Mouse (Mus musculus) forebrain, embryonic 16.5 days (tissue): ENCODE data around the gene Paqr4. TPM values are rescaled to one million over a fixed set of nuclear protein-coding genes. Genes with fewer than 3 reads are reported as not detected.
"Not testable (repeated sequence)": the region's sequence is repeated elsewhere in the genome, so short reads cannot be mapped to it uniquely, and the experiment has no call there.

Experiments used
- ATAC-seq: fragments of 200-750 bp; cut with Nextera tagmentation; 2 replicates; pipeline ENCODE4 v1.8.0; 2017; ENCODE audit warnings: mild to moderate bottlenecking, moderate library complexity
- H3K27ac ChIP-seq: fragments of 300-500 bp; sonication (generic); 2 replicates; pipeline ENCODE4 v1.5.1; 2014; ENCODE audit warnings: low read length, control low read depth
- H3K27me3 ChIP-seq: fragments of 300-500 bp; sonication (generic); replicated peaks from 2 replicates; pipeline ENCODE4 v1.6.1; 2014; ENCODE audit warnings: low read length; ENCODE audit not compliant: control insufficient read depth, insufficient read depth
- H3K36me3 ChIP-seq: fragments of 300-500 bp; sonication (generic); 2 replicates; pipeline ENCODE4 v1.6.1; 2014; ENCODE audit not compliant: control insufficient read depth, insufficient read depth
- H3K4me1 ChIP-seq: fragments of 300-500 bp; sonication (generic); replicated peaks from 2 replicates; pipeline ENCODE4 v1.6.1; 2014; ENCODE audit warnings: low read length; ENCODE audit not compliant: control insufficient read depth, insufficient read depth
- H3K4me2 ChIP-seq: fragments of 300-500 bp; sonication (generic); 2 replicates; pipeline ENCODE4 v1.6.1; 2014; ENCODE audit warnings: mild to moderate bottlenecking, low read length, control low read depth
- H3K4me3 ChIP-seq: fragments of 300-500 bp; sonication (generic); replicated peaks from 2 replicates; pipeline ENCODE4 v1.5.1; 2014; ENCODE audit warnings: mild to moderate bottlenecking, low read length, control low read depth
- H3K9ac ChIP-seq: fragments of 300-500 bp; sonication (generic); replicated peaks from 2 replicates; pipeline ENCODE4 v1.6.1; 2014; ENCODE audit warnings: low read depth, low read length, control low read depth
- H3K9me3 ChIP-seq: fragments of 300-500 bp; sonication (generic); 2 replicates; pipeline ENCODE4 v1.6.1; 2016; ENCODE audit warnings: low read length; ENCODE audit not compliant: control insufficient read depth
- WGBS: fragments of 180-500 bp; shearing (Covaris S2); extraction: QIAGEN DNeasy Blood & Tissue Kit; methylation state at CpG from one replicate; pipeline ENCODE4 v1.1.7; 2014; 5-methylcytosine and 5-hydroxymethylcytosine counted together
- polyA plus RNA-seq: library from polyadenylated mRNA; unstranded; fragments of >200 nt; fragmentation: Nextera tagmentation; extraction: Ambion mirVana; gene quantifications from 2 replicates; pipeline ENCODE4 v1.2.1, GENCODE M21; 2015

The Paqr4 gene
- polyA plus RNA-seq, 1 experiment from 2014 or later, result 45.6 TPM

DNA sequence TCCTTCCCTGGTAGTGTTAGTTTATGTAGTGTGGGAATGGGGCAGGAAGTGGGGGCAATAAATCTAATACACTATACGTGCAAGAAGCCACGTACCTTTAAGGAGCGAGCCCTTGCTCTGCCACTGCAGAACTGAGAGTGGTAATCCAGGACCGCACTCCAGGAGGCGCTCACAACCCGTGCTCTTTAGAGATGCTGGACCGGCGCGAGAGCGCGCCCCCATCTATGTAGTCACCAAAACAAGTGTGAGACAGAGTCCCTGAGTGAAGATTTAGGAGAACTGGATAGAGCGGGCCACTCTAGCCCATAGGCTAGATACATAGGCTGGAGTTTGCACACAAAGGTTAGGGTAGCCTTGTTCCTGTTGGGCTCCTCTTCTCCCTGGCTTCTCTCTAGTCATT lies 33.4 kb upstream of the Paqr4 start:
- no peak overlapping the region for H3K27ac ChIP-seq
- WGBS, result 6% methylated on average over 12 of the region's 12 CpGs
- ATAC-seq, result no peak

GRCm38 (mm10) chr17:23773676-23774075 lies 33.0 kb upstream of the Paqr4 start:
- 73% methylated on average over 6 of the region's 6 CpGs for WGBS
- H3K4me3 ChIP-seq, result no peak overlapping the region
- H3K4me1 ChIP-seq, result peaks cover 16% of the 10 kb centered on the region
- no peak overlapping the region for H3K9ac ChIP-seq
- no peak overlapping the region for H3K27ac ChIP-seq
- no peaks in the 10 kb centered on the region for H3K36me3 ChIP-seq
- no peaks in the 10 kb centered on the region for H3K27me3 ChIP-seq
- no peak for ATAC-seq
- H3K4me2 ChIP-seq, result no peak overlapping the region
- H3K9me3 ChIP-seq, result no peaks in the 10 kb centered on the region

More for the DNA sequence above, 33.4 kb upstream of the Paqr4 start:
- H3K36me3 ChIP-seq, result no peaks in the 10 kb centered on the region
- H3K4me2 ChIP-seq, result no peak overlapping the region
- H3K9ac ChIP-seq, result no peak overlapping the region
- H3K9me3 ChIP-seq, result no peaks in the 10 kb centered on the region
- H3K4me3 ChIP-seq, result no peak overlapping the region
- H3K4me1 ChIP-seq, result peaks cover 16% of the 10 kb centered on the region
- no peaks in the 10 kb centered on the region for H3K27me3 ChIP-seq

- ATAC-seq, H3K9ac ChIP-seq: not testable (repeated sequence)
- 69% methylated on average over 2 of the region's 2 CpGs for WGBS
These were observed 31.5 kb upstream of the Paqr4 start for GRCm38 (mm10) chr17:23772219-23772556.

DNA sequence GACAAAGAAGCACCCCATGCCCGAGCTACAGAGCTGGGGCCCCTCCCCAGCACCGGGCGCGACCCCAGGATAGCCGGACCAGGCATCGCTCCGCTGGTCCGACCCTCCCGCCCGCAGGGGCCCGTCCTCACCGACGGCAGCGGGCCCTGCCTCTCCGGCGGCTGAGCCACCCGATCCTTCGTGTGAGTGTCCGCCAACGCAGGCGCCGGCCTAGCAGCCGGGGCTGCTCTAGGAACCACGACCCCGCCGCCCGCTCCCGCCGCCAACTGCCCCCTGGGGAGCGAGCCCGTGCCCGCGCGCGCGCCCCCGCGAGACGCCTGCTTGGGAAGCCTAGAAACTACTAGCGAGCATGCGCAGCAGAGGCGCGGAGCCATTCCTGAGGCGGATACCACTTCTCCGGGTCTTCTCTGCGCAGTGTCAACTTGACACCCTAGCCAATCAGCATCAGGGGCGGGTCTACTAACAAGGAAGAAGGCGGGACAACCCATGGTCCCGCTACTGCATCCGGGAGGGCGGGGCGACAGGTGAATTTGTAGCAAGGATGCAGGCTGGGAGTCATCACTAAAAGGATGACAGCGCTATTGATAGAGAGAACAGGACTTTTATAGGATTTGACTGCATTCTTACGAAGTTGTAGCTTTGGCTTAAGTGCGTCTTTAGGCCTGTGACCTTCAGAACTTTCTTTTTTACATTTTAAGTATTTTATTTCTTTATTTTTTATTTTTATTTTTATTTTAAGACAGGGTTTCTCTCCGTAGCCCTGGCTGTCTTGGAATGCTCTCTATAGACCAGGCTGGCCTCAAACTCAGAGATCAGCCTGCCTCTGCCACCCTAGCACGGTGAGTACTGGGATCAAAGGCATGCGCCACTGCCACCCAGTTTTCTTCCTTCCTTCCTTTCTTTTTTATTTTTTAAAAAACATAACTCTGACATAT lies 30.9 kb upstream of the Paqr4 start, which contains the start of gene Flywch1:
Gene Flywch1, minus strand, starts transcription at position 319 of the 935 bp plus-strand sequence.
- peak; percentile 98 for ATAC-seq
- 3% methylated on average over 56 of the region's 58 CpGs for WGBS

More at GRCm38 (mm10) chr17:23772219-23772556, 31.5 kb upstream of the Paqr4 start:
- peak overlapping the region; percentile 58 for H3K4me2 ChIP-seq
- H3K36me3 ChIP-seq, H3K9me3 ChIP-seq, H3K27me3 ChIP-seq, H3K27ac ChIP-seq: not testable (repeated sequence)
- peak overlapping the region; percentile 94 for H3K4me3 ChIP-seq
- H3K4me1 ChIP-seq, result peaks cover 16% of the 10 kb centered on the region

DNA sequence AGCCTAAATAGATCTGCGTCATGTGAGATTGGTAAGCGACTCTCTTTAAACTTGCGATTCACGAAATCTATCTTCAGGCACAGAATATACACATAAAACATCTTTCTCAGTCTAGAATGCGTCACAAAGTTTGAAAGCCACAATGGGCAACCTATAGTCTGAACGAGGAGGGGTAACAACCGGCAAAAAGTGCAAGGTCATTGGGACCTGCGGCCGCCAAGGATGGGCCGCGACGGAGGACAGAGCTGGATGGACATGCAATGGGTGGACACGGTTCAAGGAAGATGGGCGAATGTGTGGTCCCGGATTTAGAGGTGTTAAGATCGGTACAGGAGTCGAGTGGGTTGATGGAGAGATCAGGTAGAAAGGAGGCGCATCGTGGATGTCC lies 30.2 kb upstream of the Paqr4 start:
- Histone ChIP-seq H3K4me2 (peak overlapping the region; percentile 82), H3K9ac (peak overlapping the region; percentile 99), H3K36me3 (no peaks in the 10 kb centered on the region), H3K4me3 (peak overlapping the region; percentile 94), H3K4me1 (peaks cover 16% of the 10 kb centered on the region), H3K27ac (peak overlapping the region; percentile 88), H3K9me3 (no peaks in the 10 kb centered on the region), H3K27me3 (no peaks in the 10 kb centered on the region)
- no peak; the same call in 1 of the 2 replicates for ATAC-seq
- 0% methylated on average over 19 of the region's 19 CpGs for WGBS

More for the DNA sequence above, 30.9 kb upstream of the Paqr4 start, which contains the start of gene Flywch1:
- Histone ChIP-seq H3K36me3 (no peaks in the 10 kb centered on the region), H3K27me3 (no peaks in the 10 kb centered on the region), H3K9ac (peak within 1 kb of the TSS; percentile 99), H3K4me2 (peak within 1 kb of the TSS; percentile 82), H3K4me1 (peaks cover 16% of the 10 kb centered on the region), H3K4me3 (peak within 1 kb of the TSS; percentile 94), H3K27ac (peak within 1 kb of the TSS; percentile 88), H3K9me3 (no peaks in the 10 kb centered on the region)

- H3K27me3 ChIP-seq, result no peaks in the 10 kb centered on the region
- H3K9me3 ChIP-seq, result no peaks in the 10 kb centered on the region
- H3K4me2 ChIP-seq, result peak overlapping the region; percentile 82
- ATAC-seq, result no peak
- peak overlapping the region; percentile 99 for H3K9ac ChIP-seq
- 4% methylated on average over 2 of the region's 2 CpGs for WGBS
- peak overlapping the region; percentile 94 for H3K4me3 ChIP-seq
- no peaks in the 10 kb centered on the region for H3K36me3 ChIP-seq
- H3K4me1 ChIP-seq, result peaks cover 16% of the 10 kb centered on the region
- peak overlapping the region; percentile 88 for H3K27ac ChIP-seq
These were observed 29.8 kb upstream of the Paqr4 start for GRCm38 (mm10) chr17:23770493-23770892.

- ATAC-seq, result peak; percentile 37; the same call in 1 of the 2 replicates
- no peaks in the 10 kb centered on the region for H3K27me3 ChIP-seq
- 77% methylated on average over 11 of the region's 11 CpGs for WGBS
- H3K9ac ChIP-seq, result no peak overlapping the region
- no peak overlapping the region for H3K27ac ChIP-seq
- H3K4me3 ChIP-seq, result no peak overlapping the region
- no peaks in the 10 kb centered on the region for H3K9me3 ChIP-seq
- 0 out of 2 replicates have a peak, but pooled peaks cover 3% of the 10 kb centered on the region for H3K4me1 ChIP-seq
- peaks cover 18% of the 10 kb centered on the region for H3K36me3 ChIP-seq
- H3K4me2 ChIP-seq, result no peak overlapping the region
These were observed 22.3 kb upstream of the Paqr4 start for GRCm38 (mm10) chr17:23762976-23763375.

DNA sequence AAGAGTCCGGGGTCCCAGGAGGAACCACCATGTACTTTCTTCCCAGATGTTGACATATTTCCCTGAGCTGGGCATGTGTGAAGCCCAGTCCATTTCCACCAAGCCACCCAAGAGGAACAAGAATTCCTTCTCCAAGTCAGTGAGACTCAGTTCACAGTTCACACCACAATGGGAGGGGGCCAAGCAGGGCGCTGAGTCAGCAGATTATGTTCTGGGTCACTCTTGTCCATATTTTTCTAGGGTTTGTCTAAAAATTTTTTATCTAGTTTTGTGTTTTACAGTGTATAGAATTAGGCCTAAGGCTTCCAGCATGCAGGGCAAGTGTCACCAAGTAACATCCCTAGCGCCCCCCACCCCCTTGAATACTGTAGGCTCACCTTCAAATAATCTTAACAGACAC lies 20.5 kb upstream of the Paqr4 start:
- Histone ChIP-seq H3K4me2 (no peak overlapping the region), H3K9ac (no peak overlapping the region), H3K4me1 (0 out of 2 replicates have a peak, but pooled peaks cover 3% of the 10 kb centered on the region), H3K27ac (no peak overlapping the region), H3K27me3 (no peaks in the 10 kb centered on the region), H3K9me3 (no peaks in the 10 kb centered on the region), H3K4me3 (no peak overlapping the region), H3K36me3 (peaks cover 29% of the 10 kb centered on the region)
- ATAC-seq, result no peak
- WGBS, result 96% methylated on average over 3 of the region's 3 CpGs

GRCm38 (mm10) chr17:23760231-23760630 lies 19.6 kb upstream of the Paqr4 start:
- Histone ChIP-seq H3K27me3 (no peaks in the 10 kb centered on the region), H3K4me3 (no peak overlapping the region), H3K4me2 (no peak overlapping the region), H3K36me3 (peaks cover 37% of the 10 kb centered on the region), H3K9ac (no peak overlapping the region), H3K4me1 (0 out of 2 replicates have a peak, but pooled peaks cover 3% of the 10 kb centered on the region), H3K27ac (no peak overlapping the region), H3K9me3 (no peaks in the 10 kb centered on the region)
- WGBS, result 95% methylated on average over 9 of the region's 9 CpGs
- no peak for ATAC-seq
